Mouse (Mus musculus): Measurements from ENCODE around the gene Atp1b2. TPM values are rescaled to one million over a fixed set of nuclear protein-coding genes. Genes with fewer than 3 reads are reported as not detected.
A peak's percentile ranks its signal among the peaks of the same experiment; 100 is the strongest.

Gene Atp1b2
- polyA plus RNA-seq, 1 experiment from 2014 or later = 1.5 TPM

DNA sequence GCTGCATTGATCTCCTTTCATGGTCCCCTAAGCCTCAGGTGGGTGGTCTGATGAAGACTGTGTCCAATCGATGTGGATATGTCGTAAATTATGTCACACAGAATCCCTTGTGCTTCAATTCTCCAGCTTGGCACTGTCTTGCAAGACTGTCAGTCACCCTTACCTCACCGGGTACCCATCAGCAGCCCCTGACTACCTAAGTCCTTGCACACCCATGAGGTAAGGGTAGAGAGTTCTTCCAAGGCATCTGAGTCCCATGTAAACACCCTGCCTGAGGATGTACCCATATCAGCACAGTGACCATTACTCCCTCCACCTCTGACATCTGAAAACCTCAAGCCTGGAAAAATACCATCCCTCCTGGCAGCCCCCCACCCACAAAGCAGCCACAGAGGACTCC is 1.4 kb downstream of the Atp1b2 start:
- no peak for DNase-seq (ENCODE audit: low spot score)
- Histone ChIP-seq H3K27ac (peak overlapping the region; percentile 80), H3K27me3 (ENCODE audit: low read depth, poor library complexity, severe bottlenecking) (peaks cover 41% of the 10 kb centered on the region), H3K36me3 (no peaks in the 10 kb centered on the region), H3K4me3 (peak overlapping the region; percentile 69), H3K9me3 (replicated peaks) (no peaks in the 10 kb centered on the region), H3K4me1 (peaks cover 45% of the 10 kb centered on the region)
- 54% methylated on average over 3 of the region's 3 CpGs for WGBS

DNA sequence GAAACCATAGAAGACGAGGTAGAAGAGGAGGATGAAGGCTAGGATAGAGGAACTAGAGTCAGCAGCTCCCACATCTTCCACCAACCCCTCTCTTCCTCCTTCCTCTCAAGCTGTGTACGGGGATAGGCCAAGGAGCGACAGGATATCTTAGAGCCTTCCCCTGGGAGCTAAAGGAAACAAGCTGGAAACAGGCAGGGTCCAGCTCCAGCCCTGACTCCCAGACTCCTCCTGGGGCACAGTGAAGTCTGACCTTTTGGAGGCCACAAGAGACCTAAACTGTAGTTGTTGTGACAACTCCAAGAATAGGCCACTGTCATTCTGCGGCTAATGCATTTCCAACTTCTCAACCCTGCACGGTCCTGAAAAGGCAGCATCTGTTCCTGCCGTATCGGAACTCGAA is 2.2 kb downstream of the Atp1b2 start:
- Histone ChIP-seq H3K9me3 (replicated peaks) (no peaks in the 10 kb centered on the region), H3K4me1 (peaks cover 47% of the 10 kb centered on the region), H3K27ac (no peak overlapping the region), H3K4me3 (0 out of 2 replicates have a peak overlapping the region, but pooled peaks have one; percentile 69), H3K36me3 (no peaks in the 10 kb centered on the region), H3K27me3 (ENCODE audit: low read depth, poor library complexity, severe bottlenecking) (peaks cover 41% of the 10 kb centered on the region)
- no peak for DNase-seq (ENCODE audit: low spot score)
- WGBS = 76% methylated on average over 8 of the region's 8 CpGs

DNA sequence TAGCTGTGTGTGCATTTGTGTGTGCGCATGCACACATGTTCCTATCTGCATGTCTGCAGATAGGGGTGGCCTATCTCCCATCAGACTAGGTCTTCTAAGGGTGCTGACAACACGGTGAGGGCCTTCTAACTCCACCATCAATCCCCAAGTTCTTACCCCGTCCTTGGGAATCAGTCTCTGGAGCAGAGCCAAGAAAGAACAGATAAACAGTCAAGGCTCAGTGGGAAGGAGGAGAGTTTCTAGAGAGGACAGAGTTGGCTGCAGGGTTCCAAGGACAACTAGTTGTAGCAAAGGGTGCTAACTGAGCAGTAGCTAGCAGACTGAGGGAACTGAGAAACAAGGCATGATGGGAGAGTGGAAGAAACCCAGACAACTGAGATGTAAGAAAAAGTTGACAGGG is 4.0 kb downstream of the Atp1b2 start:
- Histone ChIP-seq H3K4me3 (no peak overlapping the region), H3K27ac (no peak overlapping the region), H3K36me3 (no peaks in the 10 kb centered on the region), H3K9me3 (replicated peaks) (no peaks in the 10 kb centered on the region), H3K27me3 (ENCODE audit: low read depth, poor library complexity, severe bottlenecking) (peaks cover 41% of the 10 kb centered on the region), H3K4me1 (peaks cover 47% of the 10 kb centered on the region)
- DNase-seq (ENCODE audit: low spot score) = no peak
- 88% methylated on average over 3 of the region's 3 CpGs for WGBS

DNA sequence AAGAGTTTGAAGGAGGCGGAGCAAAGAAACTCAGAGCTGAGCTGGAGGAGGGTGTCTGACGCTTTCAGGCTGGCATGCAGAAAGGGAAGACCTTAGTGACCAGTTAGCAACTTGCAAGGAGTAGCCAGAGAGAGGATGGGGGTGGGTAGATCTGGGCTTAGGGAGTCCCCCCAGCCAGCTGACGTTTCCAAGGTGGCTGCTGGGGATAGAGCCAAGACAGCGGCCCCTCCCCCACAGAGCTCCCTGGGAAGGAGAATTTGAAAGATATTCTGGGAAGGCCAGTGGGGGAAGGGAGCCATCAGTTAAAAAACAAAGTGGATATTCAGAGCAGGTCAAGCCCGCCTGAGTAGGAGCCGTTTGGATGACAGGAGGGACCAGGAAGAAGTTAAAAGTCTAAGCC is 5.6 kb downstream of the Atp1b2 start:
- 11% methylated on average over 6 of the region's 6 CpGs for WGBS
- peak; percentile 61 for DNase-seq (ENCODE audit: low spot score)
- H3K4me3 ChIP-seq = peak overlapping the region; percentile 9
- peaks cover 34% of the 10 kb centered on the region for H3K4me1 ChIP-seq
- no peaks in the 10 kb centered on the region for H3K9me3 ChIP-seq (replicated peaks)
- peak overlapping the region; percentile 71 for H3K27ac ChIP-seq
- H3K36me3 ChIP-seq = peaks cover 8% of the 10 kb centered on the region
- peaks cover 34% of the 10 kb centered on the region for H3K27me3 ChIP-seq (ENCODE audit: low read depth, poor library complexity, severe bottlenecking)

- peaks cover 28% of the 10 kb centered on the region for H3K4me1 ChIP-seq
- H3K27me3 ChIP-seq (ENCODE audit: low read depth, poor library complexity, severe bottlenecking) = peaks cover 27% of the 10 kb centered on the region
- DNase-seq (ENCODE audit: low spot score) = no peak
- WGBS = 6% methylated on average over 9 of the region's 9 CpGs
- H3K4me3 ChIP-seq = peak overlapping the region; percentile 9; the same call in 1 of the 2 replicates
- H3K27ac ChIP-seq = peak overlapping the region; percentile 71
- no peaks in the 10 kb centered on the region for H3K9me3 ChIP-seq (replicated peaks)
- H3K36me3 ChIP-seq = peaks cover 15% of the 10 kb centered on the region
Observed at GRCm38 (mm10) chr11:69599436-69599835, 6.3 kb downstream of the Atp1b2 start.

DNA sequence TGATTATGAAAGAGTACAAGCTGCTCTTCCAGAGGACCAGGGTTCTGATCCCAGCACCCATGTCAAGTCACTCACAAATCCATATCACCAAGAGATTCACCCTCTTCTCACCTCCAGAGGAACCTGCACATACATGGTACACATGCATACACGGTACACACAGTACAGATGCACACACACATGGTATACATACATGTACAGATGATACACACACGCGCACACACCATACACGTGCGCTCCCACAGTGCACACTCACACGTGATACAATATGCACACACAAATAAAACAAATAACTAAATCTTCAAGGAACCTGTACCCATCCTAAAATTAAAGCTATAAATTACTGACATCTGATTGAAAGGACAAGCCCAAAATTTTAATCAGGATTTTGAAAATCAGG is 10.9 kb downstream of the Atp1b2 start:
- Histone ChIP-seq H3K36me3 (peaks cover 59% of the 10 kb centered on the region), H3K9me3 (replicated peaks) (no peaks in the 10 kb centered on the region)
- WGBS = 96% methylated on average over 6 of the region's 6 CpGs

DNA sequence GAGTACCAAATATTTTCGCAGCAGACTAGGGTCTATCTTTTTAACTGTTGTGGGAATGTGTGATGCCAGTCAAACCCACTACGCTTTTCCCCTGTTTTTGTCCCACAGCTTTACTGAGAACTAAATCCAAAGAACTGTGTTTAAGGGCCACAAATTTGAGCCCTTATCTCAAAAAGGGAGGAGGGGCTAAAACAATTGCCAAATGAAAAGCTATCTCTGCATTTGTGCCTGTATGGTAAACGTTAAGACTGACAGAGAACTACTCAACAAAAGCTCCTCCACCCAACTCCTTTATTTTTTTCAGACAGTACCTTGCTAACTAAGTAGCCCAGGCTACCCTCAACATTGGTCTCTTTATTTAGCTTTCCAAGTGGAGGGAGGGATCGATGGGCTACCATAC is 12.9 kb downstream of the Atp1b2 start:
- peaks cover 79% of the 10 kb centered on the region for H3K36me3 ChIP-seq

More for the DNA sequence above, 10.9 kb downstream of the Atp1b2 start:
- Histone ChIP-seq H3K27ac (no peak overlapping the region), H3K4me1 (peaks cover 7% of the 10 kb centered on the region), H3K4me3 (no peak overlapping the region), H3K27me3 (ENCODE audit: low read depth, poor library complexity, severe bottlenecking) (no peaks in the 10 kb centered on the region)
- no peak for DNase-seq (ENCODE audit: low spot score)

DNA sequence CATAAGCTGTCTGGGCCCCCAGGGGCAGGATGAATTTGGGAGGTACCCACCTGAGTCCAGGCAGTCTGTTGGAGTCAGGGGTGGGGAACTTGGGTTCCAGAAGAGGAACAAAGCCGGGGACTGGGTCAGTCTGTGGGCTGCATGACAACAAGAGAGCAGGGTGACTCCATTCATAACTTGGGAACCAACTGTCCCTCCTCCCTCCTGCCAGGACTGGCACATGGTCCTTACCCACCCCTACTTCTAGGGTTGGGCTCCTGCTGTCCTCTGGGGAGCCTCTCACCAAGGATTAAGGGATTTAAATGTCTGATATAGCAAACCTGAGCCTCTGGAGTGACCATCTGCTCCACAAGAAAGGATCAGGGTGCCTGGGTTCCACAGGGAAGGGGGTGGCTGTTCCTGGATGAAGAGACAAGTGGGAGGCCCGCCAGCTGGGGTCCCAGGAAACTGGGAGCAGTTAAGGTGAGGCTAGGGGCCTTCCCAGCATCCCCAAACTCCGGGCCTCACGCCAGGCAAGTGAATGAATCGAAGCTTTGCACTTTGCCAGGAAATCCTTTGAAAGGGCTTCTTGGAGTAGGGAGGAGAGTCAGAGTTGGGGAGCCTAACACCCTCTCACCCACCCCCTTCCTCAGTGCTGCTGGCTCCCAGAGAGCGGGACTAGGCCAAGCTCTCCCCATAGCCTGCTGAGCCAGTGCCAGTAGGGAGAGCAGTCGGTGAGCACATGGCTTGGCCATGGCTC is 13.7 kb downstream of the Atp1b2 start:
- Histone ChIP-seq H3K36me3 (peaks cover 87% of the 10 kb centered on the region), H3K27ac (no peak overlapping the region), H3K4me3 (no peak overlapping the region), H3K9me3 (replicated peaks) (no peaks in the 10 kb centered on the region), H3K4me1 (no peaks in the 10 kb centered on the region), H3K27me3 (ENCODE audit: low read depth, poor library complexity, severe bottlenecking) (no peaks in the 10 kb centered on the region)
- WGBS = 86% methylated on average over 7 of the region's 7 CpGs
- no peak for DNase-seq (ENCODE audit: low spot score)

More for the DNA sequence above, 12.9 kb downstream of the Atp1b2 start:
- 87% methylated on average over 4 of the region's 4 CpGs for WGBS
- no peak overlapping the region for H3K4me3 ChIP-seq
- no peaks in the 10 kb centered on the region for H3K27me3 ChIP-seq (ENCODE audit: low read depth, poor library complexity, severe bottlenecking)
- DNase-seq (ENCODE audit: low spot score) = no peak
- H3K9me3 ChIP-seq (replicated peaks) = no peaks in the 10 kb centered on the region
- no peaks in the 10 kb centered on the region for H3K4me1 ChIP-seq
- H3K27ac ChIP-seq = no peak overlapping the region

GRCm38 (mm10) chr11:69591424-69591823 is 14.3 kb downstream of the Atp1b2 start:
- Histone ChIP-seq H3K9me3 (replicated peaks) (no peaks in the 10 kb centered on the region), H3K4me1 (no peaks in the 10 kb centered on the region), H3K36me3 (peaks cover 93% of the 10 kb centered on the region)

GRCm38 (mm10) chr11:69590622-69591021 is 15.1 kb downstream of the Atp1b2 start:
- Histone ChIP-seq H3K27ac (no peak overlapping the region), H3K4me3 (no peak overlapping the region), H3K27me3 (ENCODE audit: low read depth, poor library complexity, severe bottlenecking) (no peaks in the 10 kb centered on the region), H3K36me3 (peaks cover 98% of the 10 kb centered on the region), H3K4me1 (no peaks in the 10 kb centered on the region), H3K9me3 (replicated peaks) (no peaks in the 10 kb centered on the region)
- 94% methylated on average over 8 of the region's 8 CpGs for WGBS
- no peak for DNase-seq (ENCODE audit: low spot score)

More at GRCm38 (mm10) chr11:69591424-69591823, 14.3 kb downstream of the Atp1b2 start:
- Histone ChIP-seq H3K27ac (no peak overlapping the region), H3K27me3 (ENCODE audit: low read depth, poor library complexity, severe bottlenecking) (no peaks in the 10 kb centered on the region), H3K4me3 (no peak overlapping the region)
- DNase-seq (ENCODE audit: low spot score) = no peak
- 80% methylated on average over 3 of the region's 3 CpGs for WGBS

- no peaks in the 10 kb centered on the region for H3K27me3 ChIP-seq (ENCODE audit: low read depth, poor library complexity, severe bottlenecking)
- no peak for DNase-seq (ENCODE audit: low spot score)
- no peaks in the 10 kb centered on the region for H3K9me3 ChIP-seq (replicated peaks)
- H3K36me3 ChIP-seq = peaks cover 97% of the 10 kb centered on the region
- H3K4me1 ChIP-seq = no peaks in the 10 kb centered on the region
- no peak overlapping the region for H3K4me3 ChIP-seq
- no peak overlapping the region; the same call in 1 of the 2 replicates for H3K27ac ChIP-seq
- 94% methylated on average over 22 of the region's 22 CpGs for WGBS
Observed at GRCm38 (mm10) chr11:69589207-69589834, 16.4 kb downstream of the Atp1b2 start.

GRCm38 (mm10) chr11:69585718-69586325 is 19.9 kb downstream of the Atp1b2 start:
- no peaks in the 10 kb centered on the region for H3K9me3 ChIP-seq (replicated peaks)
- H3K27ac ChIP-seq = no peak overlapping the region
- no peak overlapping the region for H3K4me3 ChIP-seq
- H3K27me3 ChIP-seq (ENCODE audit: low read depth, poor library complexity, severe bottlenecking) = no peaks in the 10 kb centered on the region
- 83% methylated on average over 7 of the region's 7 CpGs for WGBS
- H3K4me1 ChIP-seq = peaks cover 11% of the 10 kb centered on the region
- peaks cover 84% of the 10 kb centered on the region for H3K36me3 ChIP-seq
- no peak for DNase-seq (ENCODE audit: low spot score)

- H3K4me3 ChIP-seq = no peak overlapping the region
- H3K36me3 ChIP-seq = peaks cover 75% of the 10 kb centered on the region
- no peak for DNase-seq (ENCODE audit: low spot score)
- no peak overlapping the region for H3K27ac ChIP-seq
- H3K9me3 ChIP-seq (replicated peaks) = no peaks in the 10 kb centered on the region
- 96% methylated on average over 13 of the region's 13 CpGs for WGBS
- no peaks in the 10 kb centered on the region for H3K27me3 ChIP-seq (ENCODE audit: low read depth, poor library complexity, severe bottlenecking)
- peaks cover 11% of the 10 kb centered on the region for H3K4me1 ChIP-seq
Observed at GRCm38 (mm10) chr11:69584937-69585336, 20.8 kb downstream of the Atp1b2 start.

All from limb, embryonic 10.5 days (tissue).